Mouse (Mus musculus): ENCODE measurements at regions not wholly inside any gene's neighbourhood (a gene's known extent, or its start where the extent isn't known, plus 50 kb on each side); places are given as distances from the start of the nearest gene placed in this dataset.

GRCm38 (mm10) chr1:165061420-165061819 lies 99.2 kb downstream of the Tbx19 start:
- H3K4me3 ChIP-seq (ENCODE audit: insufficient read depth, low read length), result no peak overlapping the region
- H3K4me1 ChIP-seq (ENCODE audit: control insufficient read depth, insufficient read depth, low read length), result no peaks in the 10 kb centered on the region
- no peak overlapping the region for H3K27ac ChIP-seq (ENCODE audit: insufficient read depth, low read length)
- TF ChIP-seq POLR2A (IDR thresholded peaks at IDR 0.05; ENCODE audit: low read depth, low read length) (no peak), CTCF (IDR thresholded peaks at IDR 0.05; ENCODE audit: borderline replicate concordance, insufficient read depth, low read length) (no peak)

GRCm38 (mm10) chr1:165054245-165054644 lies 106.3 kb downstream of the Tbx19 start:
- TF ChIP-seq POLR2A (IDR thresholded peaks at IDR 0.05; ENCODE audit: low read depth, low read length) (no peak), CTCF (IDR thresholded peaks at IDR 0.05; ENCODE audit: borderline replicate concordance, insufficient read depth, low read length) (no peak)
- no peak overlapping the region for H3K27ac ChIP-seq (ENCODE audit: insufficient read depth, low read length)
- H3K4me1 ChIP-seq (ENCODE audit: control insufficient read depth, insufficient read depth, low read length), result no peaks in the 10 kb centered on the region
- no peak overlapping the region for H3K4me3 ChIP-seq (ENCODE audit: insufficient read depth, low read length)

- H3K27ac ChIP-seq (ENCODE audit: insufficient read depth, low read length), result no peak overlapping the region
Measured at GRCm38 (mm10) chr1:165051294-165051693, 109.3 kb downstream of the Tbx19 start.

GRCm38 (mm10) chr1:165050176-165050575 lies 110.4 kb downstream of the Tbx19 start:
- no peak overlapping the region for H3K27ac ChIP-seq (ENCODE audit: insufficient read depth, low read length)
- no peak overlapping the region for H3K4me3 ChIP-seq (ENCODE audit: insufficient read depth, low read length)
- no peak for TF ChIP-seq CTCF (IDR thresholded peaks at IDR 0.05; ENCODE audit: borderline replicate concordance, insufficient read depth, low read length)
- no peak for TF ChIP-seq POLR2A (IDR thresholded peaks at IDR 0.05; ENCODE audit: low read depth, low read length)
- peaks cover 5% of the 10 kb centered on the region for H3K4me1 ChIP-seq (ENCODE audit: control insufficient read depth, insufficient read depth, low read length)

More at GRCm38 (mm10) chr1:165051294-165051693, 109.3 kb downstream of the Tbx19 start:
- no peak for TF ChIP-seq CTCF (IDR thresholded peaks at IDR 0.05; ENCODE audit: borderline replicate concordance, insufficient read depth, low read length)
- no peak overlapping the region for H3K4me3 ChIP-seq (ENCODE audit: insufficient read depth, low read length)
- H3K4me1 ChIP-seq (ENCODE audit: control insufficient read depth, insufficient read depth, low read length), result peaks cover 5% of the 10 kb centered on the region

GRCm38 (mm10) chr1:165046637-165047036 lies 111.3 kb upstream of the Xcl1 start:
- H3K27ac ChIP-seq (ENCODE audit: insufficient read depth, low read length), result no peak overlapping the region
- peaks cover 5% of the 10 kb centered on the region for H3K4me1 ChIP-seq (ENCODE audit: control insufficient read depth, insufficient read depth, low read length)
- no peak overlapping the region for H3K4me3 ChIP-seq (ENCODE audit: insufficient read depth, low read length)
- TF ChIP-seq POLR2A (IDR thresholded peaks at IDR 0.05; ENCODE audit: low read depth, low read length), result no peak
- no peak for TF ChIP-seq CTCF (IDR thresholded peaks at IDR 0.05; ENCODE audit: borderline replicate concordance, insufficient read depth, low read length)

- Histone ChIP-seq H3K4me3 (ENCODE audit: insufficient read depth, low read length) (no peak overlapping the region), H3K27ac (ENCODE audit: insufficient read depth, low read length) (no peak overlapping the region), H3K4me1 (ENCODE audit: control insufficient read depth, insufficient read depth, low read length) (peaks cover 5% of the 10 kb centered on the region)
- TF ChIP-seq POLR2A (IDR thresholded peaks at IDR 0.05; ENCODE audit: low read depth, low read length), result no peak
- TF ChIP-seq CTCF (IDR thresholded peaks at IDR 0.05; ENCODE audit: borderline replicate concordance, insufficient read depth, low read length), result no peak
Measured at GRCm38 (mm10) chr1:165046056-165046455, 110.7 kb upstream of the Xcl1 start.

GRCm38 (mm10) chr1:165043361-165043760 lies 108.0 kb upstream of the Xcl1 start:
- no peak overlapping the region for H3K4me3 ChIP-seq (ENCODE audit: insufficient read depth, low read length)
- TF ChIP-seq CTCF (IDR thresholded peaks at IDR 0.05; ENCODE audit: borderline replicate concordance, insufficient read depth, low read length) (no peak), POLR2A (IDR thresholded peaks at IDR 0.05; ENCODE audit: low read depth, low read length) (no peak)
- H3K27ac ChIP-seq (ENCODE audit: insufficient read depth, low read length), result no peak overlapping the region
- peaks cover 5% of the 10 kb centered on the region for H3K4me1 ChIP-seq (ENCODE audit: control insufficient read depth, insufficient read depth, low read length)

GRCm38 (mm10) chr1:165042105-165042504 lies 106.8 kb upstream of the Xcl1 start:
- Histone ChIP-seq H3K4me3 (ENCODE audit: insufficient read depth, low read length) (no peak overlapping the region), H3K27ac (ENCODE audit: insufficient read depth, low read length) (no peak overlapping the region), H3K4me1 (ENCODE audit: control insufficient read depth, insufficient read depth, low read length) (peaks cover 5% of the 10 kb centered on the region)
- no peak for TF ChIP-seq POLR2A (IDR thresholded peaks at IDR 0.05; ENCODE audit: low read depth, low read length)
- TF ChIP-seq CTCF (IDR thresholded peaks at IDR 0.05; ENCODE audit: borderline replicate concordance, insufficient read depth, low read length), result no peak

- Histone ChIP-seq H3K4me1 (ENCODE audit: control insufficient read depth, insufficient read depth, low read length) (no peaks in the 10 kb centered on the region), H3K27ac (ENCODE audit: insufficient read depth, low read length) (no peak overlapping the region), H3K4me3 (ENCODE audit: insufficient read depth, low read length) (no peak overlapping the region)
- TF ChIP-seq CTCF (IDR thresholded peaks at IDR 0.05; ENCODE audit: borderline replicate concordance, insufficient read depth, low read length) (no peak), POLR2A (IDR thresholded peaks at IDR 0.05; ENCODE audit: low read depth, low read length) (no peak)
Measured at GRCm38 (mm10) chr1:165036631-165037030, 101.3 kb upstream of the Xcl1 start.

- no peak overlapping the region for H3K27ac ChIP-seq (ENCODE audit: insufficient read depth, low read length)
- no peak overlapping the region for H3K4me3 ChIP-seq (ENCODE audit: insufficient read depth, low read length)
- no peak for TF ChIP-seq POLR2A (IDR thresholded peaks at IDR 0.05; ENCODE audit: low read depth, low read length)
- peak; percentile 47; the same call in 1 of the 2 replicates for TF ChIP-seq CTCF (IDR thresholded peaks at IDR 0.05; ENCODE audit: borderline replicate concordance, insufficient read depth, low read length)
- H3K4me1 ChIP-seq (ENCODE audit: control insufficient read depth, insufficient read depth, low read length), result no peaks in the 10 kb centered on the region
Measured at GRCm38 (mm10) chr1:165035618-165036017, 100.3 kb upstream of the Xcl1 start.
